Mouse (Mus musculus): ENCODE measurements around the gene Iscu.

The Iscu gene

GRCm38 (mm10) chr5:113772450-113772895, at the start of gene Iscu, which contains the start of gene Sart3:
TSS of gene Iscu (plus strand) at chr5:113772748.
TSS of gene Sart3 (minus strand) at chr5:113772510.
- DNase-seq (ENCODE audit: low spot score): peak; percentile 91

- DNase-seq (ENCODE audit: low spot score): no peak
Measured at GRCm38 (mm10) chr5:113723567-113724237, 48.8 kb upstream of the Iscu start.

- DNase-seq (ENCODE audit: low spot score): peak; percentile 86
Measured at GRCm38 (mm10) chr5:113724446-113724845, 48.1 kb upstream of the Iscu start, which contains the start of gene 1700069L16Rik. TSS of gene 1700069L16Rik (minus strand) at chr5:113724772.

- no peak for DNase-seq (ENCODE audit: low spot score)
Measured at GRCm38 (mm10) chr5:113725417-113725816, 47.1 kb upstream of the Iscu start.

DNA sequence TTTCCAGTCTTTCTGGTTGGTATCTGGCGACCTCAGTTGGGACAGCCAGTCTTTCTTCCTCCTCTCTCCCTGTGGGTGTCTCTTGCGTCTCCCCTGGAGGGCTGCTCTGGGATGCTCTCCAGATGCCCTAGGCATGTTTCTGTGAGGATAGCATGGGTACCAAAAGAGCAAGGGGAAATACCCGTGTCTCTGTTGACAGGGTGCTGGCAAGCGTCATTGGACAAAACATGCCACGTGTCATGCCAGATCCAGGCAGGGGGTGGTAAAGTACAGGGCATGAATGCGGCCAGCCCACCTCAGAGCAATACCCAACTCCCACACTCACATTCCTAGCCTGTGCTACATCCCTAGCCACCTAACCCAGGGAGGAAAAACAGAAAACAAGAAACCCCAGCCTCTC, 45.9 kb upstream of the Iscu start:
- DNase-seq (ENCODE audit: low spot score): no peak

DNA sequence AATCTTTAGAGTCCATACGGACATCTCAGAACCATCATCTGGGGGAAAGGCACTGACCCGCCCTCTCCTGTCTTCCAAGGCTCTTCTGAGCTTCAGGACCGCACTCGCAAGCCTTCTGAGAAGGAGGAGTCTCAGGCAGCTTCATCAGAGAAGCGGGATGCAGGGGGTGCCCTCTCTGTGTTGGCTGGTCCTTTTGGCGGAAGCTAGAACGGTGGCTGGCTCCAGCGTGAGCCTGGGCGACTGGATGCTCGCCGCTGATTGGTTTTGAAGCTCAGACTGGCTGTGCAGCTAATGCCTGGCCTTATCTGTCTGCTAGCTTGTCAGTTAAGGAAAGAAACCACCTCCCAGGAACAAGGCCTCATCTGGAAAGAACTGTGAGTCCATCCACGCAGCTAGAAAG, 45.3 kb upstream of the Iscu start:
- no peak for DNase-seq (ENCODE audit: low spot score)

- no peak for DNase-seq (ENCODE audit: low spot score)
Measured at GRCm38 (mm10) chr5:113728011-113728410, 44.5 kb upstream of the Iscu start.

DNA sequence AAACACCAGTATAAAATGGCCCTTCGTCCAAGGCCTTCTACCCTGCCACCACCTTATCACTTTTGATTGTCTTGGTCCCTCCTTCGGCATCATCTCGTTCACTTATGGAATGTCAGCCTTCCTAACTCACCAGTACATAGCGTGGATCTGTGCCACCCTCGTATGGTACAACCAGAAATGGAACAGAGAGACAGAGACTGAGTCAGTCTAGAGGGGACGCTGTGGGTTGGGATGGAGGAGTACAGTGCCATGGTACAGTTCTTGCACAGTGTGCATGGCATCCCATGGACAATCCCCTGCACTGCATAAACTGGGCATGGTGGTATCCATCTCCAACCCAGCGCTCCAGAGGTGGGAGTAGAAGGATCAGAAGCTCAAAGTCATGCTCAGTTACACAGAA, 43.9 kb upstream of the Iscu start:
- no peak for DNase-seq (ENCODE audit: low spot score)

DNA sequence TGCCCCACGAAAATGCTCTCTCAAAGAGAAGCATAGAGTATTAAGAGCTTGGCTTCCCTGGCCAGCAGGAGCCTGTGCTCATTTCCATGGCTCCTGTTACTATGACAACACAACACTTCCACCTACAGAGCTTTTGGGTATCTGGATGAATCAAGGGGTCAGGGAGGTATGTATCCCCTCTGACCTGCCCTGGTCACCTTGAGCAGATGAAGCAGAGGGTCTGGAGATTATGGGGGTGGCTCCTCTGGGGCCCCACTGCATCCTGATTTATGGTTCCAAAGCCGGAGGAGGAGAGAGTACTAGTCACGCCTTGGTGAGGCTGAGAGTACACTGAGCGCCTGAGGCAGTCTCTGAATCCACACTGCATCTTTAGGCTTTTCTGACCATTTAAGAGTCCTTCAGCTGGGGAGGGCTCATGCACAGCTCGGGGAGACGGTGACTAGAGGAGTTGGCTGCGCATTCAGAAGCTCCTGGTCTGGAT, 41.9 kb upstream of the Iscu start:
- no peak for DNase-seq (ENCODE audit: low spot score)

GRCm38 (mm10) chr5:113731174-113731573, 41.4 kb upstream of the Iscu start:
- DNase-seq (ENCODE audit: low spot score): no peak

DNA sequence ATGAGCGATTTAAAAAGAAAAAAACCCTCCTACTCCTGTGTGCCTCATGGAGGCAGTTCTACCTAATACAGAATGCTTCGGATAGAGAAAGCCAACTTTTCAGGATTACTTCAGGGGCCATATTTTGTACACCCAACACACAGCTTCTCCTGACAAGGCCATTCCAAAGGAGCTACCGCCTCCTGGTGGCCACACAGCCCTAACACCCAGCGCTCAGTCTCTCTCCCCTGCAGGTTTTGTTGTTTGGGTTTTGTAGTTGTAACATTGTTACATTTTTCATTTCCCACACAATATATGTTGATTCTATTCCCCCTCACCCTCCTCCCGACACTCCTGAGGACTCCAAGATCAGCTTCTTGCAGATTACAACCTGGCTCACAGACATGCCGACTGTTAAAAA, 40.4 kb upstream of the Iscu start:
- peak; percentile 72 for DNase-seq (ENCODE audit: low spot score)

DNA sequence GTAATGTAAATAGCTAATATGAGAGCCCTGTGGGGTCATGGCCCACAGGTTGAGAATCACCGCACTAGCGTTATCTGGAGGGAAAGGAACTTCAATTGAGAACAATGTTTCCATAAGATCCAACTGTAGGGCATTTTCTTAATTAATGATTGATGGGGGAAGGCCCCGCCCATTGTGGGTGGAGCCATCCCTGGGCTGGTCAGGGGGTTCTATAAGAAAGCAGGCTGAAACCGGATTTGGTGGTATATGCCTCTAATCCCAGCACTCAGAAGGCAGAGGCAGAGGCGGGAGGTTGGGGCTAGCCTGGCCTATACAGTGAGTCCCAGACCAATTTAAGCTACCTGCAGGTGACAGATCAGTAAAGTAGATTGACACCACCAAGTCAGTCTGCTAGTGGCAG, 38.2 kb upstream of the Iscu start:
- DNase-seq (ENCODE audit: low spot score): no peak

DNA sequence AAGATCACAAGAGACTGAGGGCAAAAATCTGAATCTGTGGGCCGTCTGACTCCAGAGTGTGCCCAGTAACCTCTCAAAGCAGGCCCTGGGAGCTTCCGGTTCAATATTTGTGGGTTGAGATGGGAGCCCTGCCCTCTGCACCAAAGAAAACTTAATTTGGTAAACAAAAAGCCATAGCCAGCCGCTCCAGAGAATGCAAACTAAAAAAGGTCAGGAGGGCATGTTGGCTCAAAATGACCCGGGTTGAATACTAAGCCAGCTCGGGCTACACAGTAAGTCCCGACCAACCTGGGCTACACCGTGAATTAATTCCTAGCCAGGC, 37.6 kb upstream of the Iscu start:
- no peak for DNase-seq (ENCODE audit: low spot score)

GRCm38 (mm10) chr5:113735345-113736112, 37.0 kb upstream of the Iscu start, which contains the start of gene Ficd:
TSS of gene Ficd (plus strand) at chr5:113735803.
- DNase-seq (ENCODE audit: low spot score): peak; percentile 99

- peak; percentile 20 for DNase-seq (ENCODE audit: low spot score)
Measured at GRCm38 (mm10) chr5:113736113-113736502, 36.4 kb upstream of the Iscu start.

GRCm38 (mm10) chr5:113736522-113737164, 35.9 kb upstream of the Iscu start:
- DNase-seq (ENCODE audit: low spot score): no peak

DNA sequence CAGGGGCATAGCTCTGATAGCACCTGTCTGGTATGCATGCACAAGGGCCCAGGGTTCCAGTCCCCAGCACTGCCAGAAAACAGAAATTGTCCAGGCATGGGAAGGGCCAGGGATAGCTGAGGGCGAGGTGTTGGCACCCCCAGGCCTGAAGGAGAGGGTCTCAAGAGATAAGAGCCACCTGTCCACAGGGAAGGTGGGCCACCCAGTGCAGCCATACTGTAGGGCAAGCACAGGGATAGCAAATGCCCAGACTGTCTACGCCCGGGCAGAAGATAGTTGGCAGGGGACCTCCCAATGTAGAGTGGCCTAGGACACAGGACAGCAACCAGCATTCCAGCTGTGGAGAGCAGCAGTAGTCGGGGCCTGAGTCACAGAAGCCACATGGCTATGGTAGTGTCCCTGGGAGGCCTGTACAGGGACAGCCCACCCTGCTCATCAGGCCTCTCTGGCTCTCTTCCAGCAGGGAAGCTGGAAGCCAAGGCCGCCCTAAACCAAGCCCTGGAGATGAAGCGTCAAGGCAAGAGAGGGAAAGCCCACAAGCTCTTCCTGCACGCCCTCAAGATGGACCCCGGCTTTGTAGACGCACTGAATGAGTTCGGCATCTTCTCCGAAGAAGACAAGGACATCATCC, 34.8 kb upstream of the Iscu start:
- DNase-seq (ENCODE audit: low spot score): no peak

- DNase-seq (ENCODE audit: low spot score): no peak
Measured at GRCm38 (mm10) chr5:113747629-113748028, 24.9 kb upstream of the Iscu start.

GRCm38 (mm10) chr5:113748556-113749331, 23.8 kb upstream of the Iscu start:
- no peak for DNase-seq (ENCODE audit: low spot score)

DNA sequence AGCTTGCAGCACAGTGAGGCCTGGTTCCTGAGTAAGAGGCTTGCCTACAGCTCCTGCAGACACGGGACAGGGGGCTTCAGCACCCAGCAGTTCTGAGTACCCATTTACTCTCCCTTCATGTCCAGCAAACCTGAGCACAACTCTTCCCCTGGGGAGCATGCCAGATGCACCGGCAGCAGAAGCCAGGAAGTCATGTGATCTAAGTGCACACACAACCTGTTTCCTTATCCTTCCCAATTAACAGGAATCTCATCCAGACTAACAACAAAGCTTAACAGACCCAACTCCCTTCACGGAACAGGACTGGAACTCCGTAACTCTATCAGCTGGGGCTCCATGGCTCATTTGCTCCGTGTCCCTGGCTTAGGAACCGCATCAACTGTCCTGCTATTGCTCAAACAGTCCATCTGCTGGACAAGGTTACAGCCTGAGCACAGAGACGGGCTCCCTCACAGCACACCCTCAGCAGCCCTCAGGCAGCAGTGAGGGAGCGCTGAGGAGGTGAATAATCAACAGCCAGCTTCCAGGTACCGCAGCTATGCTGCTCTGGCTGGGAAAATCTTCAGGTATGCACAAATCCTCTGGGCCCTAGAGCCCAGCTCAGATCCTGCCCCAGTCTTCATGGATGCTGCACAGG, 20.9 kb upstream of the Iscu start:
- DNase-seq (ENCODE audit: low spot score): no peak

Measured in adipocyte (in vitro differentiated cells).